Mouse (Mus musculus) liver, embryonic 15.5 days (tissue): ENCODE data around the gene Sys1. TPM values are rescaled to one million over a fixed set of nuclear protein-coding genes. Genes with fewer than 3 reads are reported as not detected.
A peak's percentile ranks its signal among the peaks of the same experiment; 100 is the strongest.

Experiments
- ATAC-seq: fragments of 200-750 bp; cut with Nextera tagmentation; 2 replicates; pipeline ENCODE4 v1.8.0; 2017; ENCODE audit warnings: moderate number of reproducible peaks, mild to moderate bottlenecking, moderate library complexity; ENCODE audit not compliant: insufficient read depth
- H3K27ac ChIP-seq: fragments of 300-500 bp; sonication (generic); replicated peaks from 2 replicates; pipeline ENCODE4 v1.5.1; 2015; ENCODE audit warnings: mild to moderate bottlenecking, inconsistent platforms
- H3K27me3 ChIP-seq: fragments of 300-500 bp; sonication (generic); 2 replicates; pipeline ENCODE4 v1.6.1; 2015; ENCODE audit warnings: mild to moderate bottlenecking, inconsistent platforms
- H3K36me3 ChIP-seq: fragments of 300-500 bp; sonication (generic); replicated peaks from 2 replicates; pipeline ENCODE4 v1.6.1; 2015; ENCODE audit warnings: moderate library complexity, mild to moderate bottlenecking, inconsistent platforms
- H3K4me1 ChIP-seq: fragments of 300-500 bp; sonication (generic); replicated peaks from 2 replicates; pipeline ENCODE4 v1.6.1; 2015; ENCODE audit warnings: inconsistent platforms
- H3K4me2 ChIP-seq: fragments of 300-500 bp; sonication (generic); 2 replicates; pipeline ENCODE4 v1.6.1; 2015; ENCODE audit warnings: moderate library complexity, mild to moderate bottlenecking, inconsistent platforms
- H3K4me3 ChIP-seq: fragments of 300-500 bp; sonication (generic); replicated peaks from 2 replicates; pipeline ENCODE4 v1.5.1; 2015; ENCODE audit warnings: mild to moderate bottlenecking, inconsistent platforms
- H3K9ac ChIP-seq: fragments of 300-500 bp; sonication (generic); 2 replicates; pipeline ENCODE4 v1.6.1; 2015; ENCODE audit warnings: moderate library complexity, mild to moderate bottlenecking, inconsistent platforms
- H3K9me3 ChIP-seq: fragments of 300-500 bp; sonication (generic); replicated peaks from 2 replicates; pipeline ENCODE4 v1.6.1; 2016; ENCODE audit warnings: inconsistent platforms
- WGBS: fragments of 180-500 bp; shearing (Covaris S2); methylation state at CpG from one replicate; pipeline ENCODE4 v1.1.7; 2015; ENCODE audit warnings: mixed read lengths; ENCODE audit not compliant: insufficient replicate concordance; 5-methylcytosine and 5-hydroxymethylcytosine counted together
- polyA plus RNA-seq: library from polyadenylated mRNA; unstranded; fragments of >200 nt; fragmentation: Nextera tagmentation; extraction: Ambion mirVana; gene quantifications from 2 replicates; pipeline ENCODE4 v1.2.1, GENCODE M21; 2015

Gene Sys1
- polyA plus RNA-seq, 1 experiment from 2014 or later = 27.1 TPM

DNA sequence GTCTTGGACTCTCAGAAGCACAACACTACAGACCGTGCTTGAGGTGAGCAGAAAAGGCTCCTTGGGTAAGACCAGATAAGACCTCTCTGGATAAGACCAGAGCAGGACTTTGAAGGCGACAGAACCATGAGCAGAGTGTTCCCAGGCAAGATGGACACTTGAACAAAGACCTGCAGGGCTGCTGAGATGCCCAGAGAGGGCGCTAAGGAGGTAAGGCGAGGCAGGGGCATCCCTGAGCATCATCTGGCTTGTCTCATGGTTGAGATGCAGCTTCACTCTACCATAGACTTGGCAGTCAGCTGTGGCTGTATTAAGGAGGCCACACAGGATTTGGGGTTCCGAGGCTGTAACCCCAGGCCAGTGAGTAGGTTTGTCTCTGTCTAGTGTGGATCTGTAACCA is 42.6 kb downstream of the Sys1 start:
- no peak for ATAC-seq
- Histone ChIP-seq H3K27me3 (no peaks in the 10 kb centered on the region), H3K4me1 (peaks cover 23% of the 10 kb centered on the region), H3K4me3 (no peak overlapping the region), H3K9ac (no peak overlapping the region), H3K4me2 (no peak overlapping the region), H3K36me3 (peaks cover 44% of the 10 kb centered on the region), H3K9me3 (no peaks in the 10 kb centered on the region; the same call in 1 of the 2 replicates), H3K27ac (no peak overlapping the region)
- 60% methylated on average over 5 of the region's 5 CpGs for WGBS

DNA sequence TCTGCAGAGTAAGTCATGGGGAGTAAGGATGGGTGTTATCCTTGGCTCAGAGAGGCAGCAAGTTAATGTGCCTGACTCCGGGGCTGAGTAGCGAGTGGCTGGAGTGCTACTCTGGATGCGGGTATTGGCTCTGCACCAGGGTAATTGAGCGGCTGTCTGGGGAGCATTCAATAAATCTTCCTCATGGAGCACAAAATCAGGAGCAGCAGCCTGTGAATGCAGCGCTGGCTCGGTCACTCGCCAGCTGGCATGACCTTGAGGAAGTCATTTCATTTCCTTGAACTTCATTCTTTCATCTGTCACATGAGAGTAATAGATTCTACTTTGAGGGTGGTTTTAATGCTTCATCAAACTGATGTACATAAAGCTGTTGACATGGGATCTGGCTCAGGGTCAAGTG is 43.7 kb downstream of the Sys1 start:
- Histone ChIP-seq H3K36me3 (peaks cover 54% of the 10 kb centered on the region), H3K27ac (no peak overlapping the region), H3K4me1 (peaks cover 23% of the 10 kb centered on the region), H3K4me2 (no peak overlapping the region), H3K9me3 (no peaks in the 10 kb centered on the region; the same call in 1 of the 2 replicates), H3K27me3 (no peaks in the 10 kb centered on the region), H3K9ac (no peak overlapping the region), H3K4me3 (no peak overlapping the region)
- 82% methylated on average over 7 of the region's 7 CpGs for WGBS
- no peak for ATAC-seq

DNA sequence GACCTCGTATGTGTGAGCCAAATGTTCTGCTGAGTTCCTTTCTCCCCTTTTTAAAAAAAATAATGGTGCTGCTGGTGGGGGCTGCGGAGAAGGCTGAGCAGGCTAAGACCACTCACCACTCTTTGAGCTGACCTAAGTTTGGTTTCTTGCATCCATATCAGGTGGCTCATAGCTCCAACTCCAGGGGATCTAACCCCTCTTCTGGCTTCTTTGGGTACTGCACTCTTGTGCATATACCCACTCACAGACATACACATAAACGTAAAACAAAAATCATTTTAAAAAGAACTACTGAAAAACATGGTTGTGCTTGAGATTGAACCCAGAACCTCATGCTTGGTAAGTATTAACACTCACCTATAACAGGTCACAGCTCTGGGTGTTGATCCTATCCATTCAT is 48.2 kb downstream of the Sys1 start:
- Histone ChIP-seq H3K27me3 (no peaks in the 10 kb centered on the region), H3K9ac (no peak overlapping the region), H3K4me2 (no peak overlapping the region), H3K4me1 (no peaks in the 10 kb centered on the region), H3K4me3 (no peak overlapping the region), H3K36me3 (peaks cover 62% of the 10 kb centered on the region), H3K27ac (no peak overlapping the region; the same call in 1 of the 2 replicates), H3K9me3 (no peaks in the 10 kb centered on the region; the same call in 1 of the 2 replicates)
- 87% methylated on average over 3 of the region's 3 CpGs for WGBS
- no peak for ATAC-seq

DNA sequence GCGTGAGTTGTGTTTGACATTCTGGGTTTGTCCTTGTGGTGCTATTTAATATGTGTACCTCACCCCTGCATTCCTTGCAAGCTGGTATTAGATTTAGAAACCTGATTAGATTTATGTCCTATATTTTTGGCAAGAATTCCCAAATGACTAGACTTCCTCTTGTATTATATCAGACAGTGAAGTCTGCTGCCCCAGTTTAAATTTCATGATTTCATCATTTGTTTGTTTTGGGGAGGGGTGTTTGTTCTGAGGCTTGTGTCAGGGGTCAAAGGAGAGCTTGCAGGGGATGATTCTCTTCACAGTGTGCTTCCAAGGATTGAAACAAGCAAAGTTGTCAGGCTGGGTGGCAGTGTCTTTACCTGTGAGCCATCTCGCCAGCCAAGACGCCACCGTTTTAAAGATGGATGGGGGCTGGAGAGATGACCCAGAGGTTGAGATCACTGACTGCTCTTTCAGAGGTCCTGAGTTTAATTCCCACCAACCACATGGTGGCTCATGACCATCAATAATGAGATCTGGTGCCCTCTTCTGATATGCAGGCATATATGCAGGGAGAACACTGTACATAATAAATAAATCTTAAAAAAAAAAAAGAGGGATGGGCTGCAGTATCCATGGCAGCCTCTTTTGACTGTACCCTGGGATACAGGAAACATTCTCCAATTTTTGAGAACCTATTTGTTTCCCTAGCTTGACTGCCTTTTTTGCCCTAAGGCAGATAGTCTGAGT is 49.0 kb downstream of the Sys1 start:
- Histone ChIP-seq H3K4me3 (no peak overlapping the region), H3K27ac (peak overlapping the region; percentile 56), H3K4me1 (no peaks in the 10 kb centered on the region), H3K27me3 (no peaks in the 10 kb centered on the region), H3K9me3 (no peaks in the 10 kb centered on the region; the same call in 1 of the 2 replicates), H3K36me3 (peaks cover 55% of the 10 kb centered on the region), H3K9ac (no peak overlapping the region), H3K4me2 (no peak overlapping the region)
- WGBS = 72% methylated on average over 4 of the region's 4 CpGs
- ATAC-seq = 0 out of 2 replicates have a peak, but pooled peaks have one; percentile 37

DNA sequence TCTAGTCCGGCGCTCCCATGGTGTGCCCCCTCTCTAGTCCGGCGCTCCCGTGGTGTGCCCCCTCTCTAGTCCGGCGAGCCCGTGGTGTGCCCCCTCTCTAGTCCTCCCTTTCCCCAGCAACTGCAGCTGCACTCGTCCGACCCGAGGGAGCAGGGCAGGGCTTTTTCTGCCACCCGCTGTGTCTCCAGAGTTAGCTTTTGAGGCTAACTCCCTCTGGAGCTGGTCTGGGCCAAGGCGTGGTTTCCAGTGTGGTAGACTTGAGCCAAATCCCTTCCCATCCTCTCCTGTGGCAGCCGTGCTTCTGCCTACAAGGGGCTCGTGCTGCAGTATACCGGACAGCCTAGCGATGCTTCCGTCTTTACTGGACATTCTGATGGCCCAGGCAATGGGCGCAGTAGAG is 51.0 kb downstream of the Sys1 start:
- H3K36me3 ChIP-seq = peaks cover 36% of the 10 kb centered on the region
- H3K27me3 ChIP-seq = no peaks in the 10 kb centered on the region
- H3K9me3 ChIP-seq = no peaks in the 10 kb centered on the region; the same call in 1 of the 2 replicates
- H3K9ac ChIP-seq = no peak overlapping the region
- 82% methylated on average over 19 of the region's 19 CpGs for WGBS
- no peak overlapping the region for H3K27ac ChIP-seq
- H3K4me2 ChIP-seq = no peak overlapping the region
- peaks cover 8% of the 10 kb centered on the region for H3K4me1 ChIP-seq
- ATAC-seq = no peak
- H3K4me3 ChIP-seq = no peak overlapping the region

DNA sequence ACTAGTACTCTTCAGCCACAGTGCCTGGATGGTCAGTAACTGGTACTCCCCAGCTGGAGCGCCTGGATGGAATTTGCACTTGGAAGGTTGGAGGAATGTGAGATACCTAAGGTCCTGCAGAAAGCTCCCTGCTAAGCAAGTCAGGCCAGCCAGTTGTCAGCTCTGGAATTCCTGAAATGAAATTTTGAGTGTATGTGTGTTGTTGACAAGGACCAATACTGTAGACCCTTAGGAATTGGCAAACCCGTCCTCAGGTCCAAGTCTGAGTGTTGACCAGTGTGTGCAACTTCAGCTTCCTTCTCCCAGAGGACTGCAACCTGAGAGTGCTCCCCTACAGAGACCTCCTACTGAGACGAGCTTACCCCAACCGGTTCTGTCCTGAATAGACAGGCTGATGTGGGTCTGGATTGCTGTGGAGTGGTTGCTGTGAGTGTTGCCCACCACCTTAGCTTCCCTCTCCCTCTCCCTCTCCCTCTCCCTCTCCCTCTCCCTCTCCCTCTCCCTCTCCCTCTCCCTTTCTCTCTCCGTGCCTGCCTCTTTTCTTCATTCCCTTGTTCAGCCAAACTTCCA is 53.9 kb downstream of the Sys1 start:
- no peak overlapping the region for H3K4me3 ChIP-seq
- no peaks in the 10 kb centered on the region for H3K9me3 ChIP-seq
- H3K36me3 ChIP-seq = peaks cover 11% of the 10 kb centered on the region; the same call in 1 of the 2 replicates
- no peaks in the 10 kb centered on the region for H3K27me3 ChIP-seq
- no peak overlapping the region for H3K27ac ChIP-seq
- H3K4me1 ChIP-seq = peaks cover 8% of the 10 kb centered on the region
- no peak overlapping the region for H3K4me2 ChIP-seq
- WGBS = 38% methylated on average over 5 of the region's 5 CpGs
- no peak overlapping the region for H3K9ac ChIP-seq
- no peak for ATAC-seq

DNA sequence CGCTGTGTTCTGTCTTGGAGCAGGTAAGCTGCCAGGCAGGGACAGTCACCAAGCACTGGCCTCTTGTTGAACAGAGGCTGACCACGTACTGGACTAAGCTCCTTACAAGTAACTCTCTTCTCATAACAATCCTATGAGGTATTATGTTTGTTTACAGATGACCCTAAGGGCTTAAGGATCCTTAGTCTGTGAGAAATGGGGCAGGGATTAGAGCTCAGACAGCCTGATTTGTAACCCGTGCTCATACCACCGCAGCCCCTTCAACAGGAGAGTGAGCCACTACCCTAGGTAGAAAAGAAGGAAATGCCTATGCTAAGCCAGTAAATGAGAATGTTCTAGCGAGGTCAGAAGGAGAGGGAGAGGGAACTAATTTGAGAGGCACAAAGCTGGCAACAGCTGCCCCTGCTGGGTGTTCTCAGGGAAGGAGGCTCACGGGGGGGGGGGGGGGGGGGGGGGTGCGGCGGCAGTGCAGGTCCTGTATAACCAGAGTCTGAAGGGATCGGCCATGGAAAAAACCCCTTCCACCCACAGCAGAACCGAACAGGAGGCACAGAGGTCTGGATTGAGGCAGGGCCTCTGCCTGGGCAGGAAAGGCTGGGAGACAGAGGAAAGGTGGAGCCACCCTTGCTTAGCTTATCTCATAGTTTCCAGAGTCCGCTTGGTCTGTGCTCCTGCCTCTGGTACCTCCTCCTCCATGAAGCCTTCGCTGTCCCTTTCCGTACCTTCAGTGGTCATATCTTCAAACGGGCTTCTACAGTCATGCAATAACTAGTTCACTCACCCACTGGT is 55.6 kb downstream of the Sys1 start:
- Histone ChIP-seq H3K9me3 (no peaks in the 10 kb centered on the region), H3K4me1 (peaks cover 8% of the 10 kb centered on the region), H3K4me3 (no peak overlapping the region), H3K27me3 (no peaks in the 10 kb centered on the region), H3K4me2 (no peak overlapping the region), H3K27ac (no peak overlapping the region), H3K36me3 (no peaks in the 10 kb centered on the region), H3K9ac (no peak overlapping the region)
- ATAC-seq = 0 out of 2 replicates have a peak, but pooled peaks have one; percentile 19
- 37% methylated on average over 12 of the region's 14 CpGs for WGBS

DNA sequence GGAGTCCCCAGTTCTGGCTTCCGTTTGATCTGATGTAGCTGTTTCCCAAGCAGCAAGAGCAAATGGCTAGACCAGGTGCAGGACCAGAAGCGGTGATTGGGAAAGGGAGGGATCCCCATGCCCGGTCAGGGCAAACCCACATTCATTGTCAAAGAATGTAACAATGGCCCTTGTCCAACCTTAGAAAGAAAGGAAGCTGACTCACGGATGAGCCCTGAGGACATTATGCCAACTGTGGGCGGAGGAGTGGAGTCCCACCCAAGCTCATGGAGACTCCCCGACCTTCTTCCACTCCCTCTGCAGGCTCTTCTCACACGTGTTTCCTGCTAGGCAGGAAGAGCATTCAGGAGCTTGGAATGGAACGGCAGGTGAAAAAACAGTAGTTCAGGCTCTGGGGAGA is 56.6 kb downstream of the Sys1 start:
- Histone ChIP-seq H3K4me1 (peaks cover 8% of the 10 kb centered on the region), H3K4me3 (no peak overlapping the region), H3K9me3 (no peaks in the 10 kb centered on the region), H3K27ac (no peak overlapping the region), H3K27me3 (no peaks in the 10 kb centered on the region), H3K9ac (no peak overlapping the region), H3K4me2 (no peak overlapping the region), H3K36me3 (no peaks in the 10 kb centered on the region)
- 43% methylated on average over 8 of the region's 8 CpGs for WGBS
- ATAC-seq = no peak

DNA sequence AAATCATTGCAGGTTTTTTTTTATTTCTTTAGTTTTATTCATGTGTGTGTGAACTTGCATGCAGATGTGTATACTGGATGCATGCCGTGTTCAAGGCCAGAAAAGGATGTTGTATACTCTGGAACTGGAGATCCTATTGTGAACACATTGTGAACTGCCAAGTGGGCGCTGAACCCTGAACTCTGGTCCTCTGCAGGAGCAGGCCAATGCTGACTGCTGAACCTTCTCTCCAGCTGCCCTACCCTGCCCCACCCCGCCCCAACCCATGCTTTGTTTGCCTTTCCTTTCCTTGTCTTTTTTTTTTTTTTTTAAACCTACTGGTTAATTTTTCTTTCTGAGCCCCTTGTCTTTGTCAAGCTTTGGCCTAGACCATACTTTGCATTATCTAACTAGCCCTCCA is 58.2 kb downstream of the Sys1 start:
- ATAC-seq = no peak
- no peaks in the 10 kb centered on the region for H3K36me3 ChIP-seq

DNA sequence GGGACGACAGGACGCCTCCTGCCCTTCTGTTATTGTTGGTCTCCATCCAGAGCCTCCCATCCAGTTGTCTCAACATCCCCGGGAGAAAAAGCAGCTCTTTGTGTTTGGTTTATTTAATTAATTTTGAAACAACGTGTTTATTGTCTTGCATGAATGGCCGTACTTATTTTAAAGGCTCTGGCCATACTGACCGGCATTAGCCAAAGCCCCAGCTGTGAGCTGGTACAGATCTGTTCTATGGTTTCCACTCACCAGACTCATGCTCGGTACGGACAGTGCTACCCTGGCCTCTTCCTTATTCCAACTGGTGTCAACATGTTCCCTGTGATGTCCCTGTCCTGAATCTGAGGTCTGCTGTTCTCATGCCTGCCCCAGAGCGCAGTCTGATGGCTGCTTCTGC is 59.1 kb downstream of the Sys1 start:
- Histone ChIP-seq H3K27ac (no peak overlapping the region), H3K4me2 (no peak overlapping the region), H3K4me1 (peaks cover 8% of the 10 kb centered on the region), H3K9ac (no peak overlapping the region), H3K27me3 (no peaks in the 10 kb centered on the region), H3K9me3 (no peaks in the 10 kb centered on the region), H3K36me3 (no peaks in the 10 kb centered on the region), H3K4me3 (no peak overlapping the region)
- ATAC-seq = no peak
- WGBS = 65% methylated on average over 9 of the region's 9 CpGs

More for the DNA sequence above, 58.2 kb downstream of the Sys1 start:
- Histone ChIP-seq H3K4me2 (no peak overlapping the region), H3K27me3 (no peaks in the 10 kb centered on the region), H3K27ac (no peak overlapping the region), H3K4me1 (peaks cover 8% of the 10 kb centered on the region), H3K4me3 (no peak overlapping the region), H3K9ac (no peak overlapping the region), H3K9me3 (no peaks in the 10 kb centered on the region)
- WGBS = 72% methylated on average over 3 of the region's 3 CpGs

DNA sequence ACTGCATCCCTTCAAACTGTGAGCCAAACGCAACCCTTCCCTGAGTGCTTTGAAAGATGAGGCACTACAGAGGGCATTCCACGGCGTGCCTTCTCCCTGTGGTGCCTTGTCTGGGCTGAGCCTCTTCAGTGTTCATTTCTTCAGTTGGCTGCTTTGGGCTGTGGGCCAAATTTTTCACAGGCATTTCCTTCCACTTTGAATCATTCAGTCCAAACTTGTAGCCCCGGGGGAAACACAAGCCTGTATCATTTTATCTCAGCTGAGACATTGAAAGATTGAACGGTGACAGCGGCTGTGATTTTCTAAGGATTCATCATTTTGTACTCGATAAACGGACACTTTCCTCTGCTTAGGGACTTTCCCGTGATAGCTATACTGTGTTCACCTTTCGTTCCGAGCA is 59.8 kb downstream of the Sys1 start:
- no peaks in the 10 kb centered on the region for H3K36me3 ChIP-seq
- H3K4me2 ChIP-seq = no peak overlapping the region
- peaks cover 8% of the 10 kb centered on the region for H3K4me1 ChIP-seq
- H3K9ac ChIP-seq = no peak overlapping the region
- WGBS = 74% methylated on average over 11 of the region's 11 CpGs
- no peak overlapping the region for H3K4me3 ChIP-seq
- peaks cover 3% of the 10 kb centered on the region; the same call in 1 of the 2 replicates for H3K27me3 ChIP-seq
- no peak for ATAC-seq
- no peak overlapping the region for H3K27ac ChIP-seq
- no peaks in the 10 kb centered on the region for H3K9me3 ChIP-seq
